20 mouse cellular contexts compared by ENCODE assay signal in genomic region chr3:133680343-133680742, GRCm38 (mm10).
DNase-seq lines count a peak whose midpoint lies in the region; ATAC-seq and TF ChIP-seq lines count a peak whose summit lies in the region.
"Had no signal": no experiment of that assay in that cellular context is flagged by ENCODE, and none has a peak within 500 bp of the region (broad histone marks: within the 10 kb centered on the region; RNA-seq: fewer than 3 reads in every experiment).

No protein-coding gene starts in this region.

- peaks cover 44 to 50% of the 10 kb centered on the region in 2 experiments for H3K4me1 ChIP-seq in CH12.LX (ENCODE audit: control insufficient read depth in 1 of 2, insufficient read depth in 2 of 2)
- no peaks in the 10 kb centered on the region for H3K4me1 ChIP-seq in liver, embryonic 14.5 days (replicated peaks; ENCODE audit: control insufficient read depth in 2 of 2, insufficient read depth in 2 of 2, low read length in 1 of 2)
- H3K4me1 ChIP-seq: embryonic facial prominence, embryonic 12.5 days; forebrain, embryonic 15.5 days; hindbrain, embryonic 15.5 days had no signal

- DNase-seq in CH12.LX (ENCODE audit: extremely low read depth): no peak
- no peak for DNase-seq in liver, embryonic 14.5 days (ENCODE audit: low read depth in 3 of 3, low spot score in 3 of 3)
- no peak for DNase-seq in adipocyte (ENCODE audit: low spot score)
- DNase-seq in thymus, adult 18-20 months: no peak
- no peak for DNase-seq in right cerebral cortex, postnatal 25 days
- DNase-seq: adrenal gland, adult 2 months; adrenal gland, postnatal 25 days; B cell, adult 2 months; cerebellum, adult 18-20 months; cerebellum, postnatal 10 days; gastrocnemius, postnatal 14 days had no signal

- TF ChIP-seq CTCF in CH12.LX (conservative IDR thresholded peaks at IDR 0.05 in 1 of 2, IDR thresholded peaks at IDR 0.05 in 1 of 2; ENCODE audit: low read depth in 2 of 2, low read length in 2 of 2): no peak
- TF ChIP-seq CTCF in liver, embryonic 14.5 days (IDR thresholded peaks at IDR 0.05; ENCODE audit: low read depth): no peak

- peak; percentile 56 for ATAC-seq in common myeloid progenitor, adult 5-6 weeks (replicated peaks; ENCODE audit: low read depth, poor library complexity, severe bottlenecking)
- ATAC-seq in liver, embryonic 14.5 days (ENCODE audit: insufficient read depth): peak; percentile 53; the same call in 1 of the 2 replicates
- peak; percentile 81 for ATAC-seq in megakaryocyte-erythroid progenitor cell, adult 5-6 weeks (replicated peaks; ENCODE audit: low FRiP score, low TSS enrichment, poor library complexity, severe bottlenecking)
- ATAC-seq: activated CD4-positive, CD25-positive, alpha-beta regulatory T cell, adult 4 months; CD4-positive, CD25-positive, alpha-beta regulatory T cell, adult 4 months; forebrain, embryonic 15.5 days; Patski had no signal

- no peak overlapping the region for H3K27ac ChIP-seq in CH12.LX (ENCODE audit: insufficient read depth, low read depth)
- no peak overlapping the region for H3K27ac ChIP-seq in liver, embryonic 14.5 days
- H3K27ac ChIP-seq: embryonic facial prominence, embryonic 12.5 days; forebrain, embryonic 15.5 days; hindbrain, embryonic 15.5 days had no signal

- TF ChIP-seq POLR2A in CH12.LX (IDR thresholded peaks at IDR 0.05; ENCODE audit: low read depth, low read length): no peak

- dilution Hi-C loops in CH12.LX (cut with MboI; ENCODE audit: extremely low pct_ligation_motif_present, extremely low pct_unique_long_range_greater_than_20kb, low sequenced_read_pairs): no loop called here

- no peaks in the 10 kb centered on the region for H3K27me3 ChIP-seq in CH12.LX (replicated peaks)
- H3K27me3 ChIP-seq in liver, embryonic 14.5 days (ENCODE audit: control insufficient read depth, insufficient read depth, low read length): no peaks in the 10 kb centered on the region
- H3K27me3 ChIP-seq: embryonic facial prominence, embryonic 12.5 days; forebrain, embryonic 15.5 days; heart, embryonic 12.5 days; hindbrain, embryonic 15.5 days; Patski had no signal

- no peaks in the 10 kb centered on the region for H3K9me3 ChIP-seq in CH12.LX (replicated peaks; ENCODE audit: low read length)
- H3K9me3 ChIP-seq in liver, embryonic 14.5 days (ENCODE audit: control insufficient read depth, low read length): no peaks in the 10 kb centered on the region
- H3K9me3 ChIP-seq: embryonic facial prominence, embryonic 12.5 days; forebrain, embryonic 15.5 days; heart, embryonic 12.5 days; hindbrain, embryonic 15.5 days had no signal

- no peak overlapping the region for H3K4me3 ChIP-seq in CH12.LX (replicated peaks in 1 of 3; ENCODE audit: low read depth in 2 of 3, low read length in 2 of 3, poor library complexity in 1 of 3)
- H3K4me3 ChIP-seq in liver, embryonic 14.5 days (ENCODE audit: insufficient read depth in 1 of 2, low read depth in 2 of 2, low read length in 2 of 2): no peak overlapping the region
- H3K4me3 ChIP-seq: embryonic facial prominence, embryonic 12.5 days; forebrain, embryonic 15.5 days; heart, embryonic 12.5 days; hindbrain, embryonic 15.5 days had no signal

- H3K36me3 ChIP-seq in CH12.LX (replicated peaks in 1 of 2; ENCODE audit: control insufficient read depth in 1 of 2, insufficient read depth in 1 of 2, low read length in 1 of 2): no peaks in the 10 kb centered on the region
- H3K36me3 ChIP-seq in liver, embryonic 14.5 days (replicated peaks; ENCODE audit: control insufficient read depth, insufficient read depth, low read depth): no peaks in the 10 kb centered on the region
- H3K36me3 ChIP-seq: embryonic facial prominence, embryonic 12.5 days; forebrain, embryonic 15.5 days; heart, embryonic 12.5 days; hindbrain, embryonic 15.5 days had no signal

- peak overlapping the region; percentile 86 for H3K4me2 ChIP-seq in CH12.LX (ENCODE audit: insufficient read depth, low read depth, poor library complexity, severe bottlenecking)
- no peak overlapping the region for H3K4me2 ChIP-seq in liver, embryonic 14.5 days (ENCODE audit: low read depth)
- H3K4me2 ChIP-seq: embryonic facial prominence, embryonic 12.5 days; forebrain, embryonic 15.5 days; heart, embryonic 12.5 days; hindbrain, embryonic 15.5 days had no signal

- TF ChIP-seq RAD21 in CH12.LX (IDR thresholded peaks at IDR 0.05; ENCODE audit: low read depth, low read length): no peak

- no peak for TF ChIP-seq EP300 in CH12.LX (IDR thresholded peaks at IDR 0.05; ENCODE audit: low read length)
- TF ChIP-seq EP300 in liver, embryonic 14.5 days (IDR thresholded peaks at IDR 0.05; ENCODE audit: low read depth): no peak

- H3K79me2 ChIP-seq in CH12.LX (replicated peaks; ENCODE audit: control insufficient read depth, extremely low read depth, insufficient read depth, poor library complexity, severe bottlenecking): no peaks in the 10 kb centered on the region

- H3K9ac ChIP-seq in CH12.LX (ENCODE audit: insufficient read depth, low read depth): peak overlapping the region; percentile 49
- H3K9ac ChIP-seq in liver, embryonic 14.5 days (replicated peaks): no peak overlapping the region
- H3K9ac ChIP-seq: embryonic facial prominence, embryonic 12.5 days; forebrain, embryonic 15.5 days; heart, embryonic 12.5 days; hindbrain, embryonic 15.5 days had no signal

- WGBS in liver, embryonic 14.5 days (ENCODE audit: insufficient replicate concordance): 10% methylated on average over 2 of the region's 2 CpGs

- in situ Hi-C loops in CH12.LX (cut with MboI; ENCODE audit: low pct_ligation_motif_present, low pct_unique_long_range_greater_than_20kb, low sequenced_read_pairs): no loop called here

TF ChIP-seq in CH12.LX, 34 proteins besides CTCF, POLR2A, EP300 and RAD21:
- TF ChIP-seq GABPA (IDR thresholded peaks at IDR 0.05; ENCODE audit: insufficient replicate concordance, low read depth, low read length) (no peak), ZC3H11A (IDR thresholded peaks at IDR 0.05; ENCODE audit: low read depth, low read length) (no peak), ZNF384 (IDR thresholded peaks at IDR 0.05; ENCODE audit: low read depth, low read length) (no peak), PAX5 (IDR thresholded peaks at IDR 0.05; ENCODE audit: low read length) (no peak), TCF12 (IDR thresholded peaks at IDR 0.05; ENCODE audit: low read depth, low read length) (no peak), POLR2AphosphoS2 (IDR thresholded peaks at IDR 0.05; ENCODE audit: low read depth, low read length) (no peak), CHD1 (IDR thresholded peaks at IDR 0.05; ENCODE audit: low read depth, low read length) (no peak), KAT2A (IDR thresholded peaks at IDR 0.05; ENCODE audit: insufficient replicate concordance, low read length) (no peak), JUN (IDR thresholded peaks at IDR 0.05; ENCODE audit: insufficient read depth, low read depth, low read length) (no peak), NRF1 (IDR thresholded peaks at IDR 0.05; ENCODE audit: low read depth, low read length) (no peak), UBTF (IDR thresholded peaks at IDR 0.05; ENCODE audit: low read depth, low read length) (no peak)
